ENCODE assay signal across 8 mouse cellular contexts in the genomic region with DNA sequence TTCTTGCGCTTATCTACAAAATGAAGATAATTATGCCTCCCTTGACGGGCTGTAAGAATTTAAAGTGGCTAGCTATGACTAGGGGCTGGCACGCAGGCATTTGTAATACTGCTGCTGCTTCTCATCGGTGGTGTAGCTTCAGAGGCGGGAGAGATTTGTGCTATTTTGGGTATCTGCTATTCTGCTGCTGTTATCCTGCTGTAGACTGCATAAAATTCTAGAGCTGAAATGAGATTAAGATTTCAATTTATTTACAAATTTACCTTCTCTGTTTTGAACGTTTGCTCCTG. TPM values are rescaled to one million over a fixed set of nuclear protein-coding genes. Genes with fewer than 3 reads are reported as not detected.
DNase-seq lines count a peak whose midpoint lies in the region; ATAC-seq lines count a peak whose summit lies in the region.

No protein-coding gene starts in this region.

- peaks cover 14% of the 10 kb centered on the region for H3K4me1 ChIP-seq in kidney, embryonic 15.5 days
- H3K4me1 ChIP-seq in embryonic facial prominence, embryonic 10.5 days, result peaks cover 22% of the 10 kb centered on the region
- peaks cover 12% of the 10 kb centered on the region for H3K4me1 ChIP-seq in hindbrain, embryonic 14.5 days (replicated peaks; ENCODE audit: control insufficient read depth, insufficient read depth, low read length)
- H3K4me1 ChIP-seq in midbrain, embryonic 15.5 days, result peaks cover 28% of the 10 kb centered on the region

- H3K4me3 ChIP-seq in kidney, embryonic 15.5 days (replicated peaks), result peak overlapping the region; percentile 96
- peak overlapping the region; percentile 100 for H3K4me3 ChIP-seq in embryonic facial prominence, embryonic 10.5 days
- H3K4me3 ChIP-seq in hindbrain, embryonic 14.5 days (replicated peaks; ENCODE audit: low read length), result peak overlapping the region; percentile 90
- H3K4me3 ChIP-seq in midbrain, embryonic 15.5 days, result peak overlapping the region; percentile 92

- WGBS in kidney, embryonic 15.5 days, result 67% methylated on average over 6 of the region's 6 CpGs
- WGBS in embryonic facial prominence, embryonic 10.5 days, result 66% methylated on average over 6 of the region's 6 CpGs
- WGBS in hindbrain, embryonic 14.5 days, result 47% methylated on average over 6 of the region's 6 CpGs
- WGBS in midbrain, embryonic 15.5 days, result 47% methylated on average over 6 of the region's 6 CpGs

- no peaks in the 10 kb centered on the region for H3K36me3 ChIP-seq in kidney, embryonic 15.5 days
- H3K36me3 ChIP-seq in embryonic facial prominence, embryonic 10.5 days (replicated peaks), result peaks cover 10% of the 10 kb centered on the region
- H3K36me3 ChIP-seq in hindbrain, embryonic 14.5 days (replicated peaks; ENCODE audit: control insufficient read depth, insufficient read depth), result no peaks in the 10 kb centered on the region
- no peaks in the 10 kb centered on the region for H3K36me3 ChIP-seq in midbrain, embryonic 15.5 days (replicated peaks)

- H3K9ac ChIP-seq in kidney, embryonic 15.5 days, result peak overlapping the region; percentile 90
- H3K9ac ChIP-seq in hindbrain, embryonic 14.5 days, result peak overlapping the region; percentile 89
- peak overlapping the region; percentile 90 for H3K9ac ChIP-seq in midbrain, embryonic 15.5 days

- no peak for ATAC-seq in kidney, embryonic 15.5 days (replicated peaks; ENCODE audit: low FRiP score)
- no peak for ATAC-seq in hindbrain, embryonic 14.5 days (ENCODE audit: low FRiP score)
- no peak for ATAC-seq in midbrain, embryonic 15.5 days (replicated peaks)

- peak overlapping the region; percentile 94 for H3K4me2 ChIP-seq in kidney, embryonic 15.5 days
- H3K4me2 ChIP-seq in hindbrain, embryonic 14.5 days (replicated peaks), result peak overlapping the region; percentile 79
- H3K4me2 ChIP-seq in midbrain, embryonic 15.5 days, result peak overlapping the region; percentile 65

- H3K27ac ChIP-seq in kidney, embryonic 15.5 days, result no peak overlapping the region
- no peak overlapping the region for H3K27ac ChIP-seq in embryonic facial prominence, embryonic 10.5 days (replicated peaks)
- peak overlapping the region; percentile 91 for H3K27ac ChIP-seq in hindbrain, embryonic 14.5 days
- peak overlapping the region; percentile 92; the same call in 1 of the 2 replicates for H3K27ac ChIP-seq in midbrain, embryonic 15.5 days

- peaks cover 8% of the 10 kb centered on the region; the same call in 1 of the 2 replicates for H3K27me3 ChIP-seq in kidney, embryonic 15.5 days
- peaks cover 5% of the 10 kb centered on the region; the same call in 1 of the 2 replicates for H3K27me3 ChIP-seq in embryonic facial prominence, embryonic 10.5 days (replicated peaks; ENCODE audit: low read depth, poor library complexity, severe bottlenecking)
- H3K27me3 ChIP-seq in hindbrain, embryonic 14.5 days (ENCODE audit: control insufficient read depth, insufficient read depth, low read length), result no peaks in the 10 kb centered on the region
- H3K27me3 ChIP-seq in midbrain, embryonic 15.5 days (replicated peaks), result no peaks in the 10 kb centered on the region

- H3K9me3 ChIP-seq in kidney, embryonic 15.5 days (replicated peaks), result 0 out of 2 replicates have a peak, but pooled peaks cover 3% of the 10 kb centered on the region
- H3K9me3 ChIP-seq in embryonic facial prominence, embryonic 10.5 days, result no peaks in the 10 kb centered on the region
- H3K9me3 ChIP-seq in hindbrain, embryonic 14.5 days (ENCODE audit: control insufficient read depth, low read length), result no peaks in the 10 kb centered on the region
- no peaks in the 10 kb centered on the region for H3K9me3 ChIP-seq in midbrain, embryonic 15.5 days

- no peak for DNase-seq in kidney, adult 11 months
- no peak for DNase-seq in embryonic facial prominence, embryonic 10.5 days (ENCODE audit: low spot score)
- no peak for DNase-seq in hindbrain, embryonic 14.5 days (ENCODE audit: low spot score)
- DNase-seq in cerebellum, adult 11-12 months, result no peak
- DNase-seq in urinary bladder, adult 2 months (ENCODE audit: low spot score), result no peak
- DNase-seq in frontal cortex, postnatal 25 days (ENCODE audit: low spot score in 2 of 2), result no peak

RNA-seq across cellular contexts. Expression of a gene that starts 1.1 kb away (rescaled TPM):
- 10.4 and 11.7 TPM in 2 replicates for polyA plus RNA-seq in kidney, embryonic 15.5 days (2015; fragmentation: Nextera tagmentation; extraction: Ambion mirVana)
- 16.4 and 17.5 TPM in 2 replicates for polyA plus RNA-seq in embryonic facial prominence, embryonic 10.5 days (2016; fragmentation: Nextera tagmentation; extraction: Ambion mirVana)
- 31.6 and 35.8 TPM in 2 replicates for polyA plus RNA-seq in hindbrain, embryonic 14.5 days (2014; fragmentation: Nextera tagmentation; extraction: Ambion mirVana)
- polyA plus RNA-seq in midbrain, embryonic 15.5 days (2015; fragmentation: Nextera tagmentation; extraction: Ambion mirVana), result 33.3 and 33.4 TPM in 2 replicates
- 27.4 and 28.8 TPM in 2 replicates for polyA plus RNA-seq in urinary bladder, adult 2 months (2012; rRNA removed)

RNA-seq across cellular contexts. Expression of a gene that starts 48.5 kb away (rescaled TPM):
- 0.57 and 0.75 TPM in 2 replicates for polyA plus RNA-seq in kidney, embryonic 15.5 days (2015; fragmentation: Nextera tagmentation; extraction: Ambion mirVana)
- 3.7 and 4.8 TPM in 2 replicates for polyA plus RNA-seq in embryonic facial prominence, embryonic 10.5 days (2016; fragmentation: Nextera tagmentation; extraction: Ambion mirVana)
- polyA plus RNA-seq in hindbrain, embryonic 14.5 days (2014; fragmentation: Nextera tagmentation; extraction: Ambion mirVana), result 26.0 and 29.1 TPM in 2 replicates
- 31.6 and 33.4 TPM in 2 replicates for polyA plus RNA-seq in midbrain, embryonic 15.5 days (2015; fragmentation: Nextera tagmentation; extraction: Ambion mirVana)
- 1.1 and 1.3 TPM in 2 replicates for polyA plus RNA-seq in urinary bladder, adult 2 months (2012; rRNA removed)

RNA-seq across cellular contexts. Expression of a gene that starts 57.5 kb away (rescaled TPM):
- polyA plus RNA-seq in kidney, embryonic 15.5 days (2015; fragmentation: Nextera tagmentation; extraction: Ambion mirVana), result 11.0 and 12.5 TPM in 2 replicates
- 12.7 and 13.2 TPM in 2 replicates for polyA plus RNA-seq in embryonic facial prominence, embryonic 10.5 days (2016; fragmentation: Nextera tagmentation; extraction: Ambion mirVana)
- 21.8 and 24.5 TPM in 2 replicates for polyA plus RNA-seq in hindbrain, embryonic 14.5 days (2014; fragmentation: Nextera tagmentation; extraction: Ambion mirVana)
- polyA plus RNA-seq in midbrain, embryonic 15.5 days (2015; fragmentation: Nextera tagmentation; extraction: Ambion mirVana), result 13.4 and 13.8 TPM in 2 replicates
- polyA plus RNA-seq in urinary bladder, adult 2 months (2012; rRNA removed), result 25.7 and 38.1 TPM in 2 replicates

Comparison
In these comparisons a context has a peak if more than half of its experiments do, and no peak if none do; other contexts are left out.
1. H3K27ac ChIP-seq: peak in hindbrain, embryonic 14.5 days (single experiment) and midbrain, embryonic 15.5 days (single experiment); none in kidney, embryonic 15.5 days (single experiment) and embryonic facial prominence, embryonic 10.5 days (single experiment).
2. Peak in every context shown above with its lines, with median percentiles within 50 percentile points of each other: H3K4me2 ChIP-seq, H3K4me3 ChIP-seq and H3K9ac ChIP-seq.